8 mouse cellular contexts compared by ENCODE assay signal in the genomic region with DNA sequence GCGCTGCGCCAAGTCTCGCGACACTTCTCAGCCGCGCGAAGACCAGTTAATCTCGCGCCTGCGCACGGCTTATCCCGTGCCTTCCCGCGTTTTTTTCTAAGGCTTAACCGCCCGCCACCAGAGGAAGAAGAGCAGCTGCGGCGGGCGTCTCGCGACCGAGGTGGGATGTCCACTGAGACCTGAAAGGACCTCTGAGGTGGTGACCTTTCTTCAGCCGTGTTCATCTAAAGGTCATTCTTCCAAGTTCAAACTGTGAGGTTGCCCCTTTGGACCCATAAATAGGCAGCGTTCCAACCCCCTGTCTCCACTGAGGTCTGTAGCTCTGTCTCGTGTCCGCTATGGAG. TPM values are rescaled to one million over a fixed set of nuclear protein-coding genes. Genes with fewer than 3 reads are reported as not detected.
DNase-seq lines count a peak whose midpoint lies in the region; ATAC-seq and TF ChIP-seq lines count a peak whose summit lies in the region.

No protein-coding gene starts in this region.

- no peak for DNase-seq in heart, postnatal 10 days
- no peak for DNase-seq in hindbrain, embryonic 10.5 days (ENCODE audit: low spot score)
- no peak for DNase-seq in liver, postnatal 0 days
- DNase-seq in left cerebral cortex, postnatal 36 days (ENCODE audit: low spot score in 2 of 2): no peak
- no peak for DNase-seq in adrenal gland, postnatal 25 days

- no peaks in the 10 kb centered on the region for H3K27me3 ChIP-seq in heart, embryonic 15.5 days
- peaks cover 14% of the 10 kb centered on the region for H3K27me3 ChIP-seq in hindbrain, embryonic 10.5 days (ENCODE audit: insufficient read depth, poor library complexity, severe bottlenecking)
- H3K27me3 ChIP-seq in liver, postnatal 0 days (ENCODE audit: insufficient read depth, low read length): no peaks in the 10 kb centered on the region

- TF ChIP-seq POLR2A in bone marrow, adult 2 months (IDR thresholded peaks at IDR 0.05; ENCODE audit: borderline replicate concordance, control insufficient read depth, low read depth, low read length): 0 out of 2 replicates have a peak, but pooled peaks have one; percentile 13

- H3K4me2 ChIP-seq in heart, embryonic 15.5 days: peak overlapping the region; percentile 89
- H3K4me2 ChIP-seq in liver, postnatal 0 days (ENCODE audit: low read depth, low read length): peak overlapping the region; percentile 80

- no peaks in the 10 kb centered on the region for H3K9me3 ChIP-seq in heart, embryonic 15.5 days (replicated peaks)
- peaks cover 5% of the 10 kb centered on the region for H3K9me3 ChIP-seq in hindbrain, embryonic 10.5 days
- 0 out of 2 replicates have a peak, but pooled peaks cover 2% of the 10 kb centered on the region for H3K9me3 ChIP-seq in liver, postnatal 0 days (ENCODE audit: low read length)

- no peak overlapping the region for H3K27ac ChIP-seq in heart, embryonic 15.5 days
- H3K27ac ChIP-seq in bone marrow, adult 2 months (ENCODE audit: control insufficient read depth, insufficient read depth, low read depth, low read length, poor library complexity): no peak overlapping the region
- peak overlapping the region; percentile 64; the same call in 1 of the 2 replicates for H3K27ac ChIP-seq in hindbrain, embryonic 10.5 days
- no peak overlapping the region for H3K27ac ChIP-seq in liver, postnatal 0 days (ENCODE audit: low read depth)

- intact Hi-C loops in heart, postnatal 10 days (cut with DNase I): no loop called here
- intact Hi-C loops in left cerebral cortex, postnatal 36 days (cut with DNase I): no loop called here

- no peak overlapping the region for H3K9ac ChIP-seq in heart, embryonic 15.5 days
- no peak overlapping the region for H3K9ac ChIP-seq in liver, postnatal 0 days (replicated peaks)

- no peak for TF ChIP-seq CTCF in bone marrow, adult 2 months (IDR thresholded peaks at IDR 0.05; ENCODE audit: control insufficient read depth, insufficient read depth, low read length)
- no peak for TF ChIP-seq CTCF in liver, postnatal 0 days (IDR thresholded peaks at IDR 0.05; ENCODE audit: low read depth)

- peak overlapping the region; percentile 61 for H3K4me3 ChIP-seq in heart, embryonic 15.5 days
- H3K4me3 ChIP-seq in bone marrow, adult 2 months (replicated peaks; ENCODE audit: control insufficient read depth, low read depth, low read length): peak overlapping the region; percentile 19
- H3K4me3 ChIP-seq in hindbrain, embryonic 10.5 days: peak overlapping the region; percentile 84
- H3K4me3 ChIP-seq in liver, postnatal 0 days (ENCODE audit: low read depth, low read length): peak overlapping the region; percentile 51; the same call in 1 of the 2 replicates

- no peaks in the 10 kb centered on the region for H3K36me3 ChIP-seq in heart, embryonic 15.5 days
- peaks cover 33% of the 10 kb centered on the region for H3K36me3 ChIP-seq in hindbrain, embryonic 10.5 days
- H3K36me3 ChIP-seq in liver, postnatal 0 days (replicated peaks; ENCODE audit: insufficient read depth, low read length): no peaks in the 10 kb centered on the region

- WGBS in heart, embryonic 15.5 days: 22% methylated on average over 26 of the region's 26 CpGs
- 29% methylated on average over 26 of the region's 26 CpGs for WGBS in bone marrow, adult 2 months
- WGBS in hindbrain, embryonic 10.5 days: 24% methylated on average over 26 of the region's 26 CpGs
- WGBS in liver, postnatal 0 days (ENCODE audit: insufficient replicate concordance): 29% methylated on average over 25 of the region's 26 CpGs

- ATAC-seq in heart, embryonic 15.5 days (replicated peaks; ENCODE audit: insufficient number of reproducible peaks, insufficient read depth, low FRiP score, low read depth): no peak
- no peak for ATAC-seq in liver, postnatal 0 days
- no peak for ATAC-seq in frontal cortex, adult (ENCODE audit: low TSS enrichment)

- no peak for TF ChIP-seq EP300 in liver, postnatal 0 days (IDR thresholded peaks at IDR 0.05; ENCODE audit: low read depth)

- peaks cover 18% of the 10 kb centered on the region for H3K4me1 ChIP-seq in heart, embryonic 15.5 days (replicated peaks)
- H3K4me1 ChIP-seq in bone marrow, adult 2 months (ENCODE audit: control insufficient read depth, insufficient read depth, low read length): no peaks in the 10 kb centered on the region
- peaks cover 39% of the 10 kb centered on the region for H3K4me1 ChIP-seq in hindbrain, embryonic 10.5 days (replicated peaks)
- peaks cover 10% of the 10 kb centered on the region for H3K4me1 ChIP-seq in liver, postnatal 0 days (ENCODE audit: insufficient read depth)

RNA-seq across cellular contexts. Expression of a gene that starts 0.4 kb away (rescaled TPM):
- polyA plus RNA-seq in heart, embryonic 15.5 days (2015; fragmentation: Nextera tagmentation; extraction: Ambion mirVana): 1.4 and 2.5 TPM in 2 replicates
- under 1 TPM; 0.17 to 0.22 TPM for total RNA-seq in heart, postnatal 10 days (2021)
- polyA plus RNA-seq in bone marrow, adult 2 months (2011; ENCODE audit: insufficient read depth, insufficient read length, low replicate concordance, missing spikeins): 12.4 and 13.5 TPM in 2 replicates
- 3.4 and 3.9 TPM in 2 replicates for polyA plus RNA-seq in hindbrain, embryonic 10.5 days (2016; fragmentation: Nextera tagmentation; extraction: Ambion mirVana)
- 0.41 and 0.44 TPM in 2 replicates for polyA plus RNA-seq in liver, postnatal 0 days (2015; fragmentation: Nextera tagmentation; extraction: Ambion mirVana)
- under 1 TPM; 0.62 to 0.77 TPM for total RNA-seq in left cerebral cortex, postnatal 36 days (2021)
- total RNA-seq in adrenal gland, postnatal 25 days (2021): not detected in 2 replicates

RNA-seq across cellular contexts. Expression of a gene that starts 0.6 kb away (rescaled TPM):
- 6.3 and 8.6 TPM in 2 replicates for polyA plus RNA-seq in heart, embryonic 15.5 days (2015; fragmentation: Nextera tagmentation; extraction: Ambion mirVana)
- 1 to 10 TPM in 1 of 2 experiments, under 1 TPM in 1; 0.86 to 1.1 TPM for total RNA-seq in heart, postnatal 10 days (2021)
- 4.0 and 8.4 TPM in 2 replicates for polyA plus RNA-seq in bone marrow, adult 2 months (2011; ENCODE audit: insufficient read depth, insufficient read length, low replicate concordance, missing spikeins)
- polyA plus RNA-seq in hindbrain, embryonic 10.5 days (2016; fragmentation: Nextera tagmentation; extraction: Ambion mirVana): 48.0 and 95.4 TPM in 2 replicates
- 0.21 and 0.44 TPM in 2 replicates for polyA plus RNA-seq in liver, postnatal 0 days (2015; fragmentation: Nextera tagmentation; extraction: Ambion mirVana)
- 1 to 10 TPM; 1.5 to 2.6 TPM for total RNA-seq in left cerebral cortex, postnatal 36 days (2021)
- total RNA-seq in adrenal gland, postnatal 25 days (2021): 0.81 and 0.91 TPM in 2 replicates

RNA-seq across cellular contexts. Expression of a gene that starts 0.6 kb away (rescaled TPM):
- 0.10 TPM in 1 of 2 replicates, not detected in the other for polyA plus RNA-seq in heart, embryonic 15.5 days (2015; fragmentation: Nextera tagmentation; extraction: Ambion mirVana)
- not detected for total RNA-seq in heart, postnatal 10 days (2021)
- 0.25 TPM in 1 of 2 replicates, not detected in the other for polyA plus RNA-seq in bone marrow, adult 2 months (2011; ENCODE audit: insufficient read depth, insufficient read length, low replicate concordance, missing spikeins)
- polyA plus RNA-seq in hindbrain, embryonic 10.5 days (2016; fragmentation: Nextera tagmentation; extraction: Ambion mirVana): 0.13 and 0.26 TPM in 2 replicates
- polyA plus RNA-seq in liver, postnatal 0 days (2015; fragmentation: Nextera tagmentation; extraction: Ambion mirVana): not detected in 2 replicates
- total RNA-seq in left cerebral cortex, postnatal 36 days (2021): not detected
- not detected in 2 replicates for total RNA-seq in adrenal gland, postnatal 25 days (2021)

RNA-seq across cellular contexts. Expression of a gene that starts 7.8 kb away (rescaled TPM):
- 0.59 and 0.76 TPM in 2 replicates for polyA plus RNA-seq in heart, embryonic 15.5 days (2015; fragmentation: Nextera tagmentation; extraction: Ambion mirVana)
- total RNA-seq in heart, postnatal 10 days (2021): under 1 TPM; 0.36 to 0.47 TPM
- polyA plus RNA-seq in bone marrow, adult 2 months (2011; ENCODE audit: insufficient read depth, insufficient read length, low replicate concordance, missing spikeins): not detected in 2 replicates
- polyA plus RNA-seq in hindbrain, embryonic 10.5 days (2016; fragmentation: Nextera tagmentation; extraction: Ambion mirVana): 7.9 and 8.5 TPM in 2 replicates
- polyA plus RNA-seq in liver, postnatal 0 days (2015; fragmentation: Nextera tagmentation; extraction: Ambion mirVana): 0.12 TPM in 1 of 2 replicates, not detected in the other
- total RNA-seq in left cerebral cortex, postnatal 36 days (2021): 1 to 10 TPM; 2.3 to 3.2 TPM
- not detected in 2 replicates for total RNA-seq in adrenal gland, postnatal 25 days (2021)

RNA-seq across cellular contexts. Expression of a gene that starts 16.6 kb away (rescaled TPM):
- polyA plus RNA-seq in heart, embryonic 15.5 days (2015; fragmentation: Nextera tagmentation; extraction: Ambion mirVana): 2.9 and 4.7 TPM in 2 replicates
- 1 to 10 TPM; 5.4 to 6.5 TPM for total RNA-seq in heart, postnatal 10 days (2021)
- 54.9 and 151 TPM in 2 replicates for polyA plus RNA-seq in bone marrow, adult 2 months (2011; ENCODE audit: insufficient read depth, insufficient read length, low replicate concordance, missing spikeins)
- 6.3 and 10.1 TPM in 2 replicates for polyA plus RNA-seq in hindbrain, embryonic 10.5 days (2016; fragmentation: Nextera tagmentation; extraction: Ambion mirVana)
- polyA plus RNA-seq in liver, postnatal 0 days (2015; fragmentation: Nextera tagmentation; extraction: Ambion mirVana): 2.3 and 2.4 TPM in 2 replicates
- 10 to 100 TPM; 59.2 to 68.2 TPM for total RNA-seq in left cerebral cortex, postnatal 36 days (2021)
- total RNA-seq in adrenal gland, postnatal 25 days (2021): 31.6 and 38.4 TPM in 2 replicates

Comparison
In these comparisons a context has a peak if more than half of its experiments do, and no peak if none do; other contexts are left out.
1. H3K4me3 ChIP-seq: peak in every context shown above with its lines; median percentile 84 in hindbrain, embryonic 10.5 days; 61 in heart, embryonic 15.5 days; 51 in liver, postnatal 0 days; 19 in bone marrow, adult 2 months.